Mouse (Mus musculus) brain, embryonic 14.5 days (tissue): ENCODE results near the gene Ccdc152. TPM values are rescaled to one million over a fixed set of nuclear protein-coding genes. Genes with fewer than 3 reads are reported as not detected.
"Not testable (repeated sequence)": the region's sequence is repeated elsewhere in the genome, so short reads cannot be mapped to it uniquely, and the experiment has no call there.

ENCODE experiments used
- DNase-seq: peaks from one replicate; pipeline ENCODE4 v3.0.0-alpha.2; 2011; ENCODE audit warnings: low read depth
- CTCF ChIP-seq: fragments of 200-500 bp; IDR thresholded peaks from 2 replicates; pipeline ENCODE4 v1.5.1; 2012; ENCODE audit warnings: inconsistent platforms, mild to moderate bottlenecking, moderate library complexity, borderline replicate concordance; ENCODE audit not compliant: insufficient read depth, insufficient read length; ENCODE audit errors: extremely low read depth
- POLR2A ChIP-seq: fragments of 200-500 bp; IDR thresholded peaks from 2 replicates; pipeline ENCODE4 v1.6.1; 2012; ENCODE audit warnings: mild to moderate bottlenecking, inconsistent platforms, borderline replicate concordance; ENCODE audit not compliant: poor library complexity, insufficient read depth, insufficient read length, severe bottlenecking; ENCODE audit errors: extremely low read depth
- polyA plus RNA-seq: library from polyadenylated mRNA; depleted of rRNA; stranded (reverse); fragments of >200 nt; gene quantifications from 2 replicates; pipeline ENCODE4 v1.2.3, GENCODE M21; 2012

Gene Ccdc152
- polyA plus RNA-seq, 1 experiment: 1.2 TPM

GRCm38 (mm10) chr15:3271216-3271615 is 32.1 kb downstream of the Ccdc152 start:
- TF ChIP-seq POLR2A (no peak), CTCF (no peak)

GRCm38 (mm10) chr15:3270646-3271077 is 32.7 kb downstream of the Ccdc152 start:
- TF ChIP-seq POLR2A: 0 out of 2 replicates have a peak, but pooled peaks have one; percentile 13
- TF ChIP-seq CTCF: no peak
- DNase-seq: peak; percentile 62

More at GRCm38 (mm10) chr15:3271216-3271615, 32.1 kb downstream of the Ccdc152 start:
- DNase-seq: no peak

- TF ChIP-seq CTCF: no peak
- TF ChIP-seq POLR2A: no peak
- peak; percentile 20 for DNase-seq
Observed at GRCm38 (mm10) chr15:3269996-3270645, 33.2 kb downstream of the Ccdc152 start.

- DNase-seq: no peak
- TF ChIP-seq CTCF (no peak), POLR2A (no peak)
Observed at GRCm38 (mm10) chr15:3269496-3269895, 33.8 kb downstream of the Ccdc152 start.

- TF ChIP-seq POLR2A (no peak), CTCF (no peak)
Observed at GRCm38 (mm10) chr15:3268247-3268646, 35.1 kb downstream of the Ccdc152 start, which contains the start of gene Selenop. Gene Selenop, plus strand, starts transcription at chr15:3268547.

GRCm38 (mm10) chr15:3264828-3265227 is 38.5 kb downstream of the Ccdc152 start:
- no peak for DNase-seq
- TF ChIP-seq POLR2A: no peak
- no peak for TF ChIP-seq CTCF

More at GRCm38 (mm10) chr15:3268247-3268646, 35.1 kb downstream of the Ccdc152 start, which contains the start of gene Selenop:
- DNase-seq: no peak

GRCm38 (mm10) chr15:3264293-3264692 is 39.0 kb downstream of the Ccdc152 start:
- no peak for DNase-seq
- TF ChIP-seq CTCF: no peak
- no peak for TF ChIP-seq POLR2A

- DNase-seq: no peak
- TF ChIP-seq POLR2A (no peak), CTCF (no peak)
Observed at GRCm38 (mm10) chr15:3262883-3263282, 40.4 kb downstream of the Ccdc152 start.

- no peak for DNase-seq
- no peak for TF ChIP-seq CTCF
- TF ChIP-seq POLR2A: no peak
Observed at GRCm38 (mm10) chr15:3260309-3260708, 43.0 kb downstream of the Ccdc152 start.

- TF ChIP-seq CTCF: no peak
Observed at GRCm38 (mm10) chr15:3259025-3259424, 44.3 kb downstream of the Ccdc152 start.

GRCm38 (mm10) chr15:3251718-3252067 is 51.6 kb downstream of the Ccdc152 start:
- TF ChIP-seq CTCF (no peak), POLR2A (no peak)
- no peak for DNase-seq

More at GRCm38 (mm10) chr15:3259025-3259424, 44.3 kb downstream of the Ccdc152 start:
- DNase-seq: no peak

- no peak for DNase-seq
- no peak for TF ChIP-seq CTCF
- no peak for TF ChIP-seq POLR2A
Observed at GRCm38 (mm10) chr15:3251031-3251717, 52.2 kb downstream of the Ccdc152 start.

GRCm38 (mm10) chr15:3250620-3251019 is 52.7 kb downstream of the Ccdc152 start:
- TF ChIP-seq CTCF (no peak), POLR2A (no peak)
- DNase-seq: no peak

- DNase-seq: not testable (repeated sequence)
Observed at GRCm38 (mm10) chr15:3245036-3245435, 58.3 kb downstream of the Ccdc152 start.
